Mouse (Mus musculus) urinary bladder, postnatal 25 days (tissue): ENCODE results near the gene Nfya.

ENCODE experiments used
- DNase-seq: peaks from one replicate; pipeline ENCODE4 v3.0.0; 2022; ENCODE audit warnings: low spot score

Nfya gene

GRCm38 (mm10) chr17:48409380-48410298 lies at the start of gene Nfya, which contains the start of gene Oard1:
Gene Nfya, minus strand, starts transcription at chr17:48409906.
Gene Oard1, plus strand, starts transcription at chr17:48410014.
- DNase-seq = peak; percentile 100

DNA sequence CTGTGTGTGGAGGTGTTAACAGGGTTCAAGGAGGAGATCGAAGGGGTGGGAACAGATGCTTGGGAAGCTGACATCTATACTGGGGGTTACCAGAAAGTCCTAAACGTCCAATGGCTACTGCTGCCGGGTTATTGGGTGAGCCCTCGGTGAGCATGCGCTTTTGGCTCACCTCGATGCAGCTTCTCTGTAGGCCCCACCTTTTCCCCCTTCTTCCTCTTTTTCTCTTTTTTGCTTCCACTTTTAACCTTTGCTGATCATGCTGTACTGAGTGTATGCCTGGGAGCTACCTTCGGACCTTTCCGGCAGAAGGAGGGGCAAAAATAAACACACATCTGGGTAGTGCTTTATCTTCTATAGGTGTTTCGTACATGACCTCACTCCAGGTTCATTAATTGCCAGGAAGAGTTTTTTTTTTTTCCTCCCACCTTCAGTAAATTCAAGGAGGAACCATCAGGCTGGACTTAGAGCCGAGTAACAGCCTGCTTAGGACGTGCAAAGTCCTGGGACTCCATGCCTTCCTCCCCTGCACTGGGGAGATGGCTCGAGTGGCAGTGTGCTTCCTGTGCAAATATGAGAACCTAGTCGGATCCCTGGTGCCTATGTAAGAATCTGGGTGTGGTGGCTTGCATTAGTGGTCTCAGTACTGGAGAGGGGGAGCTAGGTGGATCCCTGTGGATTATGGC lies 48.4 kb upstream of the Nfya start:
- DNase-seq = no peak

GRCm38 (mm10) chr17:48455955-48456354 lies 46.2 kb upstream of the Nfya start:
- DNase-seq = no peak

DNA sequence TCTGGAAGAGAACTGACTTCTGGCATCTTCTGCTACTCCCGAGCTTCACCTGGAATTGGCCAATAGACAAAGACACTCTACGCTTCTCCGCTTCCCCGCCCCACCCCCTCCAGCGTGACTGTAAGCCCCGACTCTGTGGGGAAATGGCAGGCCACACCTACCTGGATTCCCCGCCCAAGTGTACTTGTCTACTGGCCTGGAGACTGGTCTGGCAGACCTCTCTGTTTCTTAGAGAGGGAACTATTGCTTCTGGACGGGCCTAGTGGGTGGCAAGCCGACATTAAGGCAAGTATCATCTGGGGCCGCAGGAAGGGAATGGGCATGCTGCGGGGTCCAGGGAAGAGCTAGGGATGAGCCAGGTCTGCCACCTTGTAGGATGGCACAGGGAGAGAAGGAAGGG lies 45.0 kb upstream of the Nfya start, which contains the start of gene Unc5cl:
TSS of gene Unc5cl (plus strand) at position 214 of the 400 bp plus-strand sequence.
- DNase-seq = no peak

DNA sequence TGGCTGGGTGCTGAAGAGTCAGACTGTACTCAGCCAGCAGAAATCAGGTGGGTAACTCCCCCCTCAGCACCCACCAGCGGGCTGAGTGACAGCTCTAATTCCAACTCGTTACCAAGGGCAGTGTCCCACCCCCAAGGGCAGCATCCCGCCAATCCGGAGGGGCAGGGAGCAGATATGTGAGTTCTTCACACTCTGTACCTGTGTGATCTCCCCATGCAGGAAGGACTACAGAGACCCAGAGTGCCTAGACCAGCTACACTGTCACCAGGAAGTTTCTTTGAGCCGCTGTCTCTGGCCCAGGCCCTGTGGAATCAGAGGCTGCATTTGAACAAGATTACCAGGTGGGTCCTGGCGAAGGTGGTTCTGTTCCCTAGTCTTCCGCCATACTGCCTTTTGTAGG lies 44.5 kb upstream of the Nfya start:
- DNase-seq = no peak

- no peak for DNase-seq
Observed at GRCm38 (mm10) chr17:48453489-48453888, 43.8 kb upstream of the Nfya start.

DNA sequence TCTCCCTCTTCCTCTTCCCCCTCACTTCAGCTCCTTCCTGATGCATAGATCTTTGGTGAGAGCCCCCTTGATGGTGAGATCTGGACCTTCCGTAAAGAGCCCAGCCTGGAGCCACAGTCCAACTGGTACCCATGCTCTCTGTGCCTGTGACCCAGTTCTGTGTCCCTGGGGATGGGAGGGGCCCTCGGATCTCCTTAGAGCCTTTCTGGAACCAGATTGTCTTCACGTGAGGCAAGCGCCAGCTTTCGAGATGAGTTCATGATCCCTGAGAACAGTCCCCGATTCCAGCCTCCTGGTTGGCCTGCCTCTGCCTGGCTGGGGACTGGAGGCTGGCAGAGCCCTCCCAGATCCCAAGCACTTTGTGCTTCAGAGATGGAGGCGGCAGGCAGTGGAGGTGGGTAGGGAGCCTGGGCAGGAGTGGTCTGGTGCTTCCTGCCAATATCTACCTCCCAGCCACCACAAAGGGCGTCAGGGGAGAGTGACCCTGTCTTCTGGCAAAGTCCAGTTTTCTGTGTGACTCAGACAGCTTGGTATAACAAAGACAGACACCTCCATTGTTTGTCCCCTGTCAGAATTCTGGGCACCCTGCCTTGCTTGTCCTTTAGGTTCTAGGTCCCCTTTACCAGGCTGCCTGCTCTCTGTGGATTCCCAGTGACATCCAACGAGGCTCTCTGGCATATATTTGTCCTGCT lies 42.2 kb upstream of the Nfya start:
- no peak for DNase-seq

- no peak for DNase-seq
Observed at GRCm38 (mm10) chr17:48451353-48451675, 41.6 kb upstream of the Nfya start, which contains the start of gene Tspo2. Gene Tspo2, minus strand, starts transcription at chr17:48451522.

GRCm38 (mm10) chr17:48450666-48451352 lies 41.1 kb upstream of the Nfya start:
- DNase-seq = no peak

DNA sequence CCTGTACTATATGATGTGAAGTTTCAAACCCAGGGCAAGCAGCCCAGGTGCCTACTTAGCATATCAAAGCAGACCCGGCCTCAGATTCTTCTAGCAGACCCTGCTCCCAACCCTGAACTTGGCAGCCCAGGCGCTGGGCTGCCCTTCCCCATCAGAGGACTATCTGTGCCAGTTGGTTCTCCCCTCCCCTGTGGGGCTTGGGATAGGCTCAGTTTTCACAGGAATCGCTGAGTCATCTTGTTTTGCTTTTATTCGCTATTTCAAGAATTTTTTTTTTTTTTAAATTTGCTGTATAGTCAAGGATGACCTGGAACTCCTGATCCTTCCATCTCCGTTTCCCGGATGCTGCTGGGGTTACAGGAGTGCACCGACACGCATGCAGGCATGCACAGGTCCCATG lies 38.0 kb upstream of the Nfya start:
- DNase-seq = no peak

DNA sequence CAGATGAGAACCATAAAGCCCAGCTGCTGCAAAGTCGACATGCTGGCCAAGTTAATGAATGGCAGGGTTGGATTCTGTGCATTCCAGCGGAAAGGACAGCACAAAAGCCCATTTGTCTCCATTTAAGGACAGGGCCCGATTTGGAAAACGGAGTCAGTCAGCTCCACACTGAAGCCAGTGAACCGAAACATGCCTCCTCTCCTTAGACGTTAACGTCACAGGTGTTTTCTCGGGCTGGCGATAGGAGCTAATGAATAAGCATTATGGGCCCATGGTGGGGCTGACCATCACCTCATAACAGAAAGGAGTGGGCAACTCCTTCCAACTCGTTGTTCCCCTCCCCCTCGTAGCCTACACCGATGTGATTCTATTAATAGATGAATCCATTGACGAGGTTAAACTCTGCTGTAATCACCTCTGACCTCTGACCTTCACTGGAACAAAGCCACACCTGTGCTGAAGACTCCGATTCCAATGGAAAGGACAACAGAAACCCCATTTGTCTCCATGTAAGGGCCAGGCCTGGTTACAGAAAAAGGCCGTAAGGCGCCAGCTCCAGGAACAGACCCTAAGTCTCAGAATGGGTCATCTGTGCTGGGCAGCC lies 33.9 kb upstream of the Nfya start:
- no peak for DNase-seq

GRCm38 (mm10) chr17:48442745-48443457 lies 33.2 kb upstream of the Nfya start:
- DNase-seq = no peak

DNA sequence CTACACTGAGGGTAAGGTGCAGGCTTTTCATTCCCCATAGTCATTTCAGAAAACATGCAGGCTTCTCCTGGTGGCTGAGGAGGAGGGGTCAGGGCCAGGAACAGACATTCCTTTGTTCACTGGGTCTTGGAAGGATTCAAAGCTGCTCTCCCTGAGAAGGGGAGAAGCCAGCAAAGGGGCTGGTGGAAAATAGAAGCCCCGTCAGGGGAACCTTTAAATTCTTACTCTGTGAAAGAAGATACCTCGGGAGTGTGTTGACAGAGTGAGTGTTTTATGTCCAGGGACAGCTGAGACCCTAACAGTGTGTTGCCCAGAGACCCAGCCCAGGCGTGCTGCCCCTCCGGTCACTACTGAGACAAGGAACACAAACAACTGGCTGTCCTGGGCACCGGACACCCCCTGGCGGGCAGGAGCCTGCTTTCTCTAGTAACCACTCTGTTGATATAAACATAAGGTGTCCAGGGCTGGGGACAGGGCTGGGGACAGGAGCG lies 27.8 kb upstream of the Nfya start:
- no peak for DNase-seq

DNA sequence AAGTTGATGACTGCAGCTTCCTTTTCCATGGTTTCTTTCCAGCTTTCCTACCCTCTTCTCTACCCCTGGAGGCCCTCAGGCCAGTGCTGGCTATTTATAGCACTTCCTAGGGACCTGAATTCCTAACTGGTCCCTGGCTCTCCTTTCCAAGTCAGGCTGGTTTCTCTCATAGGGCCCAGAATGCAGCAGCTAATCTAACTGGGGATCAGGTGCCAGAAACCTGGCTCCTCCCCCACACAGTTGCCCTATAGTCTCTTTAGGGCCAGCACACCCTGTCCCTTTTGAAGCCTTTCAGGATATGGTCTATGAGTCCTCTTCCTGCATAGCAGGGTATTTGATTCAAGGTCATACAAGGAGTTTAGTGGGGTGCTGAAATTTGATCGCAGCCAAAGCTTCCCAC lies 26.8 kb upstream of the Nfya start:
- no peak for DNase-seq

DNA sequence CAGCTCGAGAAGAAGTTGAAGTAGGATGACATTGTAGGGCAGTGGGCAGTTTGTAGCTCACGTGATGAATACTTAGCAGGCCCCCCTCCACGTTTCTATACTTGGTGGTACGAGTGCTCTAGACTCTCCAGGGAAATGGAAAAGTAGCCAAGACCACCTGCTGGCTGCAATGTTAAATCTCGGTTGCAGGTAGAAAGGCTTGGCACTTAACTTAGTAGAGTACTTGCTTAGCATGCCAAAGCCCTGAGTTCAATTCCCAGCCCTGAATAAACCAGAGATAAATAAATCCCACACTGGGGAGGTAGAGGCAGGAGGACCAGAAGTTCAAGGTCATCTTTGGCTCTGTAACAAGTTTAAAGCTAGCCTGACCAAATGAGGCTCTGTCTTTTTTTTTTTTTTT lies 24.8 kb upstream of the Nfya start:
- DNase-seq = no peak

GRCm38 (mm10) chr17:48433689-48434330 lies 24.1 kb upstream of the Nfya start:
- no peak for DNase-seq

- DNase-seq = no peak
Observed at GRCm38 (mm10) chr17:48433006-48433655, 23.4 kb upstream of the Nfya start.

DNA sequence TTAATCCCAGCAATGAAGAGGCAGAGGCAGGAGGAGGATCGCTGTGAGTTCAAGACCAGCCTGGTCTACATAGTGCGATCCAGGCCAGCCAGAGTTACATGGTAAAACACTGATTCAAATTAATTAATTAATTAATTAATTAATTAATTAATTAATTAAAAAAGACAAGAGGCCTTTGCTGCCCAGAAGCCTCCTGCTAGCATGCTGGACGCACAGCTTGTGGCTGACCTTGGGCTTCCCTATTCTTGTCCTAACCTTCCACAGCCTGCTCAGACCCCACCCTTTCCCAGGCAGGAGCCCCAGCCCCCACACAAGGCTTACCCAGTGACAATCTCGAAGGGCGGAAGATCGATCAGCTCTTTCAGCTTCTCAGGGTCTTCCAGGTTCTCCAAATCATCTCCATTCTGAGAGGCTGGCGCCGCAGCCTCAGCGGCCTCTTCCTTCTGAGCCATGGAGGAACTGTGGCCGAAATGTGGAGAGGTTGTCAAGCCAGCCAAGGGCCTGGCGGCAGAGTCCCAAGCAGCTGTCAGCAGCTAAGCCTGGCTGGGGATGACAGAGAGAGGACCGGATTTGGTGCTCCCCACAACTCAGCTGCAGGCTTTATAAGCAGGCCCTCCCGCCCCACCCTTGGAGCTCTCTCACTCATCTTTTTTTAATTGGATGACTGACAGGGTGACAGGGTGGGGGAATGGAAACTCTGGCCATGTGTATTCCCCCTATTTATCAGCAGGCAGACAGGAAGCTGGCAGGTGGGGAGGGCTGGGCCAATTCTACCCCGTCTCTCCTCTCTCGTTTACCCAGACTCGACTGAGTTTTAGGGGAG lies 22.7 kb upstream of the Nfya start, which contains the start of gene Apobec2:
TSS of gene Apobec2 (minus strand) at position 773 of the 823 bp plus-strand sequence.
- DNase-seq = no peak

DNA sequence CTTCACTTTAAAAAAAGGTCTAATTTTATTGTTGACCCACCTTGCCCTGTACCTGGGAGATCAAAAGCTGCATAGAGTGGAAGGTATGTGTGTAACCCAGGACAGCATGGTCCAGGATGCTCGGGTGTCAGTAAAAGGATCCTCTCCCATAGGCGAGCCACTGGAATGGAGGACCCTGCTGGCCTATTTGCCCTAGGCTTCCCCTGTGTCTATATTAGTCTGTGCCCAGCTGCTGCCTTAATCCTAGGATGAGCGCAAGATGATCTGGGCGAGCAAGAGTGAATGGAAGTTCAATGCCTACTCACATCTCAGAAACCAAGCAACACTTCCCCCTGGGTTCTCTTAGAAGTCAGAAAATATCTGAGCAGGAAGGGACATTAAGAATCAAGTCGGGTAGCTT lies 21.3 kb upstream of the Nfya start:
- DNase-seq = no peak
